Mouse (Mus musculus) kidney, postnatal 36 days (tissue): Measurements from ENCODE around the gene Fermt3.

ENCODE experiments used
- DNase-seq, 2 experiments: peaks; one replicate each; pipeline ENCODE4 v3.0.0; 2021 to 2022; ENCODE audit warnings: mixed read lengths in 2 of 2

Fermt3 gene

DNA sequence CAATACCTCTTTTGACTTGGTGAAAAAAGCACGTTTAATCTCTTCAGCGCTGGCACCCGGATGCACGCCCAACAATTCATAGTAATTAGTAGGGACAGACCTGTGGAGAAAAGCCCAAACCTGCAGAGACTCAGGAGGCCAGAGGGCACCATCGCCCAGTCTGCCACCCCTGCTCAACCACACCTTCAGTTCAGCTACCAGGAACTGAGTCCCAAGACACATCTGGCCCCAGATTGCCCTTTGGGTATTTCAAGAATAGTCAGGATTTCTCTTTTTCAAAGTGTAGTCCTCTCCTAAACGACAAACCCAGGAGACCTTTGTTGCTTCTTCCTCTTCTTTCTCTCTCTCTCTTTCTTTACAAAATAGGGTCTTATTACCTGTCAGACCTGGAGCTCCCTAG, 28.6 kb downstream of the Fermt3 start:
- no peak for DNase-seq

DNA sequence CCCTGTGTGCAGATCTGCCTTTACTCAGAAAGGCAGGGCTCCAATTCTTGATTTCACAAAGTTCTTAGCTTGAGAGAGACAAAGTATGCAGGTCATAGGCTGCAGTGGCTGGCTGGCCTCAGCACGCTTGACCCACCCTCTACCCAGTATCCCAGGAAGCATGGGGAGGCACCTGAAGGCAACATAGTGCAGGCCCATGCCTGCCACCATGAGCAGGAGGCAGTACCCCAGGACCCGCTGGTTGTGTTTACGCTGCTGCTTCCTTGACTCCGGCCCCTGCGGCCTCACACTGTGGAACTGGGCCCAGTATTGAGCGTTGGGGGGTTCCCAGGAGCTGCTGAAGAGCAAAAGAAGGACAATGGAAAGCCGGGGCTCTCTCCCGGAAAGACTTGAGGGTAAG, 30.0 kb downstream of the Fermt3 start:
- no peak for DNase-seq

- no peak for DNase-seq
Measured at GRCm38 (mm10) chr19:6987904-6988285, 31.4 kb downstream of the Fermt3 start.

- peak; percentile 69 to 87 for DNase-seq
Measured at GRCm38 (mm10) chr19:6987061-6987903, 32.0 kb downstream of the Fermt3 start, which contains the start of gene Vegfb. TSS of gene Vegfb (minus strand) at chr19:6987651.

DNA sequence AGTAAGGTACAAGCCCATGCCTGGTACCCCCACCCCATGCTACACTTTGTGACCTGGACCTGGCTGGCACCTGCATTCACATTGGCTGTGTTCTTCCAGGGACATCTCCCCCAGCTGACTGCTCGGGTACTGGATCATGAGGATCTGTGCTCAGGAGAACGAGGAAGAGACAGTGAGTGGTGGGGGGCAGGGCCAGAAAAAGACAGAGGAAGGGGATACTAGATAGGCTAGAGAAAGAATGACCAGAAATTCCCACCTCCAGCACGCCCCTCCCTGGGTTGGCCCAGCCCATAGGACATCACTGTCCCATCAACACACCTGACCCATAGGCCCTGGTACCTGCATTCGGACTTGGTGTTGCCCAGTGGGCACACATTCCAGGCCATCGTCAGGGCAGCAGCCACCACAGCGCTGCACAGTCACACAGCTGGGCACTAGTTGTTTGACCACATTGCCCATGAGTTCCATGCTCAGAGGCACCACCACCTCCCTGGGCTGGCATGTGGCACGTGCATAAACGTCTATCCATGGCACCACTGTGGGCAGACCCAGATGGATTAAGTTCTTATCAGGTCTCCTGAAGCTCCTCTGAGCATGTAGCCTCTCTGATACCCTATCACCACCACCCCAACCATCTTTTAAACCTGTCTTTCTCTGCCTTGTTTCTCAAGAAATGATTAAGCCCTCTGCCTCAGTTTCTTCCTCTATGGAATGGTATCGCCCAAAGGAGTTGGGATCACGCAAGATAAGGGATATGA, 33.1 kb downstream of the Fermt3 start:
- no peak for DNase-seq

- no peak for DNase-seq
Measured at GRCm38 (mm10) chr19:6985300-6985699, 34.0 kb downstream of the Fermt3 start.

DNA sequence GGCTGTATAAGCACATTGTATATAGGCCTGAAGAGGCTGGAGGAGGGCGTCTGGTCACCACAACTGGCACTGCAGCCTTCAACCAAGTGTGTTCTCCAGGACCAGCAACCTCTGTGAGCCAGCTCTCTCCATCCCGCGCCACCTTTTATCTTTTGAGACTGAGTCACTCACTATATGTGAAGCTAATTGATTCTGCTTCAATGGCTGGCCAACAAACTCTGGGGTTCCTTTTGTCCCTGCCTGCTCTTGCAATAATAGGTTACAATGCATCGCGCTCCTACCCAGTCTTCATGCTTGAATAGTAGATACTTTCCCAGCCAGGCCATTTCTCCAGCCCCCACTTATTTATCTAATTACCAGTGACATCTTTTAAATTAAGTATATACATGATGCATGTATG, 35.6 kb downstream of the Fermt3 start:
- DNase-seq, result no peak

DNA sequence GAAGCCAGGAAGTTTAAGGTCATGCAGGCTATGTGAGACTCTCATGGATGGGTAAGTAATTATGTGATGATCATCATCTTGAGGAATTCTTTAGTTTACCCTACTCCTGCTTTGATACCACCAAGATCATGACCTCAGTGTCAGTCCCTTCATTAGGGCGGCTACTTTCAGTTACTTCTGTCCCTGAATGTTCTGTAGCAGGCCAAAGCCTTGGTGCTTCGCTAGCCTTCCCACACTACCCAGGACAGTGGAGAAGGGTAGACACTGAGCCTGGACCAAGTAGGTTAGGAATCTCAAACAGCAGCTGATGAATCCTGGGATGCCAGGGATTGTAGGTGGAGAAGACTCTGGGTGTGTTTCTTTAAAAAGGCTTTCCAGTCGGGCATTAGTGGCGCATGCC, 37.8 kb downstream of the Fermt3 start:
- no peak for DNase-seq

- DNase-seq, result peak; percentile 99
Measured at GRCm38 (mm10) chr19:6980381-6981093, 38.7 kb downstream of the Fermt3 start, which contains the start of gene Fkbp2. TSS of gene Fkbp2 (minus strand) at chr19:6980501.

GRCm38 (mm10) chr19:6979486-6980380, 39.5 kb downstream of the Fermt3 start:
- peak; percentile 100 for DNase-seq

DNA sequence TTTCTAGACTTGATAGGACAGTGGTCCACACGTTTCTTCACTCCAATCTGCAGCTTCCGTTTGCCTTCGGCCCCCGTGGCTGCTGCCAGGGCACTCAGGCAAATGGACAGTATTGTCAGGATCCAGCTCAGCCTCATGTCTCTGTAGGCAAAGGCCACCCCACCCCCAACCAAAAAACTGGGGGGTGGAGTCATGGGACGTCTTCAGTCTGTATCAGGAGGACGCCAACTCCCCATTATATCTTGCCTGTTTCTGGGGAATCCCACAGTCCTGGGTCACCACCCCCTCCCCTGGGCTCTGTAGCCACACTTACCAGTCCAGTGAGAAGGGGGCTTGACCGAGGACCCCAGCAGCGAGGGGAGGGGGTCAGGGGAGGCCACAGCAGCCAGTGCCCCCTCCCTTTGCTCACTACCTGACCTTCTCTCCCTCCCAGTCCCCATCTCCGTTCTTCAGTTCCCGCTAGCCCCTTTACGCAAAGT, 40.2 kb downstream of the Fermt3 start:
- DNase-seq, result peak in 1 of 2 experiments; percentile 42

DNA sequence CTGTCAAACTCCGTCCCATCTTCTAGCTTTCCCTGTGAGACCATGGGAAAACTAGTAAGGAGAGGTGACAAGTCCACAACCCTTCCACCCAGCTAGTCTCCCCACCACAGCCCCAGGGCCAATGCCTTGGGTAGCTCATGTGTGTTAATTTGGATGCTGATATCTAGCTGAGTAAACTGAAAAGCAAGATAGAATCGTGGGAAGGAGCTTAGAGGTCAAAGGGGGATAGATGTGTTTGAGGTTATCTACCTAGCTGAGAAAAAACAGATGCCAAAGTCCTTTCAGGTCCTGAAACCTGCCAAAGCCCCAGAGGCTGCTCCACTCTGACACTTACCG, 40.7 kb downstream of the Fermt3 start:
- DNase-seq, result no peak

- no peak for DNase-seq
Measured at GRCm38 (mm10) chr19:6977759-6978638, 41.3 kb downstream of the Fermt3 start.

GRCm38 (mm10) chr19:6975537-6976521, 43.4 kb downstream of the Fermt3 start, which contains the start of gene Plcb3:
TSS of gene Plcb3 (minus strand) at chr19:6976470.
- DNase-seq, result peak; percentile 65 to 67

DNA sequence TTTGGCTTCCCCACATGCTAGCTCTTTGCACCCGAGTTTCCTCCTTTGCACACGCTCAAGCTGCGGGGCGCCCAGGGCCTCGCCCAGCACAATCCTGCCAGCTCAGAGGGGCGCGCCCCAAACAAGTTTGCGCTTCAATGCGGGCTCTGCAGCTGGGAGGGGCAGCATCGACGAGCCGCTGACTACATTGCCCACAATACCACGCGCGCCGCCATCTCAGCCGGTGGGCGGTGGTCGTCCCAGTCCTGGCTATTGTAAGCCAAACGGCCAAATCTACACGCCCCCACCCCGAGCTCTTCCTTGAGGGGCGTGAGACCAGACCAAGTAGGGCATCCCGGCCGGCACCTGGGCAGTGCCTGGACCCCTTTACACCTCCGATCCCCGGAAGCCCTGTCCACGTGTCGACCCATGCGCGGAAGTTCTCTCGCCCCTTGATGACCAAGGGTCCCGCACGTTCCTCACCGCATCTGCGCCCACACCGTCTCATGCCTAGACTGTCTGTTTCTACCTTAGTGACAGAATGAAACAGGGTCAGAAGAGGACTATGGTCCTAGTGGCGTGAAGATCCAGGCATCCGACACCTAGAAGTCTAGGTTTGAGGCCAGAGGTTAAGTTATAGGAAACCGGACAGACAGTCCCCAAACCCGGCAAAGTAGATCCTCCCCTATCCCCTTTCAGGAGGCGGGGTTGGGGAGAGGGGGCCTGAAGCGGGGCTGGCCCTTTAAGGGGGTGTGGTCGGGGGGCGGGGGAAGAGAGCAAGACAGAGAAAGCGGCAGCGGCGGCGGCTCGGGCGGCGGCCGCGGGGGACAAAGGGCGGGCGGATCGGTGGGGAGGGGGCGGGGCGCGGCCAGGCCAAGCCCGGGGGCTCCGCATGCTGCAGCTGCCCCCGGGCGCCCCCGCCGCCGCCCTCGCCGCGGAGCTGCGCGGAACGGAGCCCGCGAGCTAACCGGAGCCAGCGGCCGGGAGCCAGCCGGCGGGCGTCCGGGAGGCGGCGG, 44.8 kb downstream of the Fermt3 start, which contains the start of gene Ppp1r14b:
TSS of gene Ppp1r14b (plus strand) at position 758 of the 995 bp plus-strand sequence.
- DNase-seq, result peak; percentile 82 to 92

DNA sequence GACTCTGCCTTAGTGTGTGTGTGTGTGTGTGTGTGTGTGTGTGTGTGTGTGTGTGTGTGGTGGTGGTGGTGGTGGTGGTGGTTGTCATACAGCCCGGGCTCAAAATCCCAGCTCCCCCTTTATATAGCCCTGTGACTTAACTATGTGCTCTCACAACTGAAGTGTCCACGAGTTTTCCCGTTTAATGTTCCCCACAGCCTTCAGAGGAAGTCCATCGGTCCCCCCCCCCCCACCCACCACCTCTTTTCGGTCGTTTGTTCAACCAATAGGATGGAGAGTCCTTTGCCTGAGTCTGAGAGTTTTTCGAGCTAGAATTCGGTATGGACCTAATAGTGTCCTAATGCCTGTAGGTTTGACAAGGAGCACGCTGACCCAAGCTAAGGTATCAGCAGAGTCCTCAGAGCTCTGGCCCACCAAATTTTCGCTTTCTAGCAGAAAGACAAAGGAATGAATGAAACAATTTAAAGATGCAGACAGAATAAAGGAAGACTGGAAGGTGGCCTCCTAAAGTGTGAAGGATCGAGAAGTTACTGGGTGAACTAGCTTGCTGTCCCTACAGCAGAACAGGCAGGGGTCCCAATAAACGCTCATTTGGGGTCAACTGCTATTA, 45.6 kb downstream of the Fermt3 start:
- no peak for DNase-seq

DNA sequence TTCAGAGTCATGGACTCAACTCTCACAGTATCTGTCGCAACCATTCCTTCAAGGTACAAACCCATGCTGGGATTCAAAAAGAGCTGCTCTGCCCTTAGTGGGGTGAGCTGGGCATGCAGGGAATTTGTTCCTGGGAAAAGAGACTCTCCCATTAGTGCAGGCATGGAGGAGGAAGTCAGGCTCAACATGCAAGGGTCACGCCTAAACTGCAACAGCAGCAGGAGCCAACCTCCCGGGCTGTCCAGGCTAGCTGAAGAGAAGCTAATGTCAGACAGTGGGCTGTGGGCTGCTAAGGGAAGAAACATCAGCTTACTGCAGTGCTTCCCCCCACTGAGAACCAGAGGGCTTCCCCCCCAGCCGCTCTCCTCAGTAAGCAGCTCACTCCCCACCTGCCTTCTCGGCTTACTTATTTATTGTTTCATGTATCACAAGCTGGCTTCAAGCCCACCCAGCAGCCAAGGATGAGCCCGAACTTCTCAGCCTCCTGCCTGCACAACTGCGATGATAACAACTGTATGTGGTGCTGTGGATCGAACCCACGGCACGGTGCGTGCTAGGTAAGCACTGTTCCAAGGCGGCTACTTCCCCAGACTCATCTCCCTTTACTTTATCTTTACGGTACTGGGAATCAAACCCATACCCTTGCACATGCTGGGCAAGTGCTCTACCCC, 46.9 kb downstream of the Fermt3 start:
- DNase-seq, result no peak
